Mouse (Mus musculus): ENCODE data around the gene Klhdc2. TPM values are rescaled to one million over a fixed set of nuclear protein-coding genes. Genes with fewer than 3 reads are reported as not detected.

Gene Klhdc2
- total RNA-seq (2021) = 100 to 1,000 TPM; 140 to 143 TPM

DNA sequence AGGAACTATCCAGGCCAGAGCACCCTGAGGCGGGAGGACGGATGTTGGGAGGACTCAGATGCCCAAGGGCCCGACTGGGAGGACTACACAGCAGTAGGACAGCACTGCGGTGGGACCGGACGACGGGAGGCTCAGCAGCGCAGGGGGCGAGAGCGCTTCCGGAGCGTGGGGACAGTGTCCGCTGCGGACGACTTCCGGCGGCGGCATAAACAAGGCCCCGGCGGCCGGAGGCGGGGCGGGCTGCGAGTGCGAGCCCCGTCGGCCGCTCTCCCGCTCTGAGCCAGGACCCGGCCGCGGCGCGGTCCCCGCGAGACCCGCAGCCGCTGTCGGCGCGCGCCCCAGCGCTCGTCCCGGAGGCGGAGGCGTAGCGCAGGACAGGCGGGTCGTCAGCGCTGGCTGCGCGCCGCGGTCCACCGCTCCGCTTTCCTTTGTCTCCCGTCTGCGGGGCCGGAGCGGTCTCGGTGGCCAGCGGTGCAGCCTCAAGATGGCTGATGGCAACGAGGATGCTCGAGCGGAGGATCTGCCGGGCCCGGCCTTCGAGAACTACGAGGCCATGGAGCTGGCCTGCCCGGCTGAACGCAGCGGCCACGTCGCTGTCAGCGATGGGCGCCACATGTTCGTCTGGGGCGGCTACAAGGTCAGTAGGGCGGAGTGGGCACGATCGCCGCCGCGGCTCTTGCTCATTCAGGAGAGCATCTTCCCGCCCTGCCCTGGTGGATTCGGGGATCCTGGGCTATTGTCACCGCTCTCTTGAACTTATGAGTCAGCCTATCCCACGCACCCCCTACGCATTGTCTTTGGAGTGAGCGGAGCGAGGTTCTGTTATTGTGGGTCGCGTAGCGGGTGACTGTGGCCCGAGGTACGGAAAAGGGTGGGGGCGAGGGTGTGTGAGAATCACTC lies at the start of gene Klhdc2:
Klhdc2 (plus strand) TSS at position 171 of the 900 bp plus-strand sequence.
- intact Hi-C loops (cut with DNase I) = loop anchor here (5.0 kb wide), 2 partner anchors 84 to 99 kb away; partner anchors contain the start of genes Dnaaf2 and Gm49383
- peak; percentile 90 to 96 for DNase-seq (ENCODE audit: extremely low spot score in 1 of 2, low spot score in 2 of 2)

DNA sequence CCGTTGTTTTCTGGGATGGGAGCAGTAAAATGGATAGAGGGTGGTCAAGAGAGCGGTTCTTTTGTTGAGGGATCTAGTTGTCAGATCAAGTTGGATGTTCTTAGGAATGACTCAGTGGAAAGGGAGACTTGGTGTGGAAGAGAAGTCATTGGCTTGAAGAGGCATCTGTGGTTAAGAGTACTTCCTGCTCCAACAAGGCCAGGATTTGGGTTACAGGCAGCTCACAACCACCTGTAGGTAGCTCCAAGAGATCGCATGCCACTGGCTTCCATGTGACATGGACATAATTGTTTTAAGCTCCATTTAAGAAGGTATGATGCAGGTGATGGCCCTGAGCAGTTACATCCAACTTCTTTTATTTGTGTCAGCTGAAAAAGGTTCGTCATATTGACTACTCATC lies 46.7 kb upstream of the Klhdc2 start:
- intact Hi-C loops (cut with DNase I) = no loop called here
- no peak for DNase-seq (ENCODE audit: extremely low spot score in 1 of 2, low spot score in 2 of 2)

DNA sequence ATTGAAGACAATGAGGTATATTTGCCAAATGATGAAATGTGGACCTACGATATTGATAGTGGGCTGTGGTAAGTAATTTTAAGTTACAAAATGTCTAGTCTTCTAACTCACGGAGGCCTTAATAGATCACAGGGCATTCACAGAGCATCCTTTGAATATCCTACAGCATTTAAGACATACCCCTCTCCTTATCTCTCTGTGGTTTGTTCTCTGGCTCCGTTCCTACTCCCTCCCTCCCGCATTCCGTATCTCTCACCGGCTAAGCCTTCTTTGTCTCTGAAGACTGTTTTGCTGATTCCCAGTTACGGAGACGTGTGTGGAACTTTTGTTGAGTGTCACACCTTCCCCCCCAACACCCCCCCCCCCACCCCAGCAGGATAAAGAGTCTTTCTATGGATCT lies 45.7 kb upstream of the Klhdc2 start:
- DNase-seq (ENCODE audit: extremely low spot score in 1 of 2, low spot score in 2 of 2) = no peak
- intact Hi-C loops (cut with DNase I) = no loop called here

DNA sequence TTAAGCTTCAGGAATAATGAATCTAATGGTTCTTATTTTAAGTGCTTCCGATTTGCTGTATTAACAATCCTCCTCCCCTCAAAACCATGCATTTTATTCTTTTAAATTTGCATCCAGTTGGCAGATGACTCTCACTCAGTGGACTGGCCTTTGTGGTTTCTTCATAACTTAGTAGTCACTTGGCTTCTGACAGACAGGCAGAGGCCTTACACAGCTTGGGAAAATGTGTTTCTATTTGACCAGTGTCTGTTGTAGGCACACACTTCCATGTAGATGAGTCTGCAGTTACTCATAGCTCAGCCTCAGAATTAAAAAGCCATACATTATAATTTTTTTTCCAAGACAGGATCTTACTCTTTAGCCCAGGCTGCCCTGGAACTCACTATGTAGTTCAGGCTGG lies 42.7 kb upstream of the Klhdc2 start:
- intact Hi-C loops (cut with DNase I) = no loop called here
- no peak for DNase-seq (ENCODE audit: extremely low spot score in 1 of 2, low spot score in 2 of 2)

DNA sequence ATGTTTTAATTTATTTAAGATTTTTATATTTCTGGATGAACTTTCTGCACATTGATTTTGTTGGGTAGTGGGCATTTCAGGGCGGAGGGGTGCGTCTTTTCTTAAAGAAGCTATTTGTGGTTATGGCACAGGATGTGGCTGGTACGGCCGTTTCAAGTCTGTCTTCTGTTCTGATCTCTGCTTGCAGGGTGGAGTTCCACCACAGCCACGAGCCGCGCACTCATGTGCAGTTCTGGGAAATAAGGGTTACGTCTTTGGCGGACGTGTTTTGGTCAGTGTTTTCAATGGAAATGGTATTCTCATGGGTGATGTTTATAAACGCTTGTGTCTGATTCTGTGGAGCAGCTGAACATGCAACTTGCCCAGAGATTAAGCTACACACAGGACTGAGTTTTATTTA lies 38.6 kb upstream of the Klhdc2 start:
- intact Hi-C loops (cut with DNase I) = no loop called here
- no peak for DNase-seq (ENCODE audit: extremely low spot score in 1 of 2, low spot score in 2 of 2)

DNA sequence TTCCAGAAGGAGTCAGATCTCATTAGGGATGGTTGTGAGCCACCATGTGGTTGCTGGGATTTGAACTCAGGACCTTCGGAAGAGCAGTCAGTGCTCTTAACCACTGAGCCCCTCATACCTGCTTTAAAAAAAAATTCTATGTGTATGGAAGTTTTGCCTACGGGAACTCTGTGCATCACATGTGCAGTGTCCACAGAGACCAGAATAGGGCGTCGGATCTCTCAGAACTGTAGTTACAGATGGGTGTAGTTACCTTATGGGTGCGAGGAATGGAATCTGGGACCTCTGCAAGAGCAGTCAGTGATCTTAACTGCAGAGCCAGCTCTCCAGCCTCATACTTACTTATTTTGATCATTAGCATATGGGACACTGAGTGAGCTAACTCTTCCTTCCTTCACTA lies 34.2 kb upstream of the Klhdc2 start:
- intact Hi-C loops (cut with DNase I) = no loop called here

DNA sequence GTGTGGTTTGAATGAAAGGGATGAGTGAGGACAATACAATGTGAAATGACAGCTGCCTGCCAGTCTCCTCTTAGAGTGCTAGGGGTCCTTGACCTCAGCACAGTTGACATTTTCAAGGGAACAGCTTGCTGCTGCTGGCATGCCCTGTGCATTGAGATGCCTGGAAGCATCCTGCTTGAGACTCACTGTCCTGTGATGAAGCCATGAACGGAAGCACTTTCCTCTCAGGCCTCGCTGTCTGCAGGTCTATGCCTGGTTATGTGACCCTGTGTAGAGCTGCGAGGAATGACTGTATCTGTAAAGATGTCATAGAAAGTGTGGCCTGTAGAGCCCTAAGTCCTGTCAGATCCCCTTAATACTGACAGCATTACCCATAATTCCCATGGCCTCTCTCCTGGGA lies 31.4 kb upstream of the Klhdc2 start:
- no peak for DNase-seq (ENCODE audit: extremely low spot score in 1 of 2, low spot score in 2 of 2)
- intact Hi-C loops (cut with DNase I) = no loop called here

More for the DNA sequence above, 34.2 kb upstream of the Klhdc2 start:
- DNase-seq (ENCODE audit: extremely low spot score in 1 of 2, low spot score in 2 of 2) = no peak

DNA sequence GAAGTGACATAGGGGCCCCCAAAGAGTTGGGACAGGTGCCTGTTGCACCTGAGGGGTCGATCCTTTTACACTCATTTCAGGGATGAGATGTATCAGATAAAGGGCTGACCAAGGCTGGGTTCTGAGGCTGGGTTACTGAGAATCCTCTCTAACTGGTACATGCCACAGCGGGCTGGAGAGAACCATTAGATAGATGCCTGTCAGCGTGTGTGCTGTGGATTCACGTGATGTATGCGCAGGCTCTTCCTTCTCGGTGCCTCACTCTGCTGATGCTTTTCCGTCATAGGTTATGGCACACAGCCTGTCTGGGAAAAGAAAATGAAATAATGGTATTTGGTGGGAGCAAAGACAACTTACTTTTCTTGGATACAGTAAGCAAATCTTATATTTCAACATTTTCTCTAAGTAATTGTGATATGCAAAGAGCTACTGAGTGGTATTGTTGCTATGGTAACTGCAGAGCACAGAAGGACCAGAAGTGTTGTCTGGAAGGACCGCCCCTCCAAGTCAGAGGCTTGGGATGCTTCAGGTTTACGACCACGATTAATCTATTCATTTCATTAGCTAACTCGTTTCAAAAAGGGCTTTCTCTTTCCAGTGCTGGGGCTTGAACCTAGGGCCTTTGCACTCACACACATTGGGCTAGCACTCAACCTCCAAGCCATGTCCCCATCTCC lies 28.4 kb upstream of the Klhdc2 start:
- peak in 1 of 2 experiments; percentile 14 for DNase-seq (ENCODE audit: extremely low spot score in 1 of 2, low spot score in 2 of 2)
- intact Hi-C loops (cut with DNase I) = no loop called here

DNA sequence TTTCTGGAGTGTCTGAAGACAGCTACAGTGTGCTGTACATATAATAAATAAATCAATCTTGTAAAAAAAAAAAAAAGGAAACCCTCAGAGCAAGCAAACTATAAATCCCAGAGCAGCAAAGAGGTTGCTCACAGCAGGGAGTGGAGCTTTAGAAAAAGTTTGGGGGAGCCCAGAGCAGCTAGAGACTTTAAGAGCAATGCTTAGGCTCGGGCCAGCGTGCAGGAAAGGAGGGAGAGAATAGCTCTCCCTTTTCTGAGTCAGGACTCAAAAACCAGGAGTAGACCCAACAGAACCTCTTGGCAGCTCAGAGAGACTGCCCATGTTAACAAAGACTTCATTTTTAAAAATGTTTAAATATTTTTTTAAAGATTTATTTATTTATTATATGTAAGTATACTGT lies 27.5 kb upstream of the Klhdc2 start:
- intact Hi-C loops (cut with DNase I) = no loop called here
- DNase-seq (ENCODE audit: extremely low spot score in 1 of 2, low spot score in 2 of 2) = no peak

DNA sequence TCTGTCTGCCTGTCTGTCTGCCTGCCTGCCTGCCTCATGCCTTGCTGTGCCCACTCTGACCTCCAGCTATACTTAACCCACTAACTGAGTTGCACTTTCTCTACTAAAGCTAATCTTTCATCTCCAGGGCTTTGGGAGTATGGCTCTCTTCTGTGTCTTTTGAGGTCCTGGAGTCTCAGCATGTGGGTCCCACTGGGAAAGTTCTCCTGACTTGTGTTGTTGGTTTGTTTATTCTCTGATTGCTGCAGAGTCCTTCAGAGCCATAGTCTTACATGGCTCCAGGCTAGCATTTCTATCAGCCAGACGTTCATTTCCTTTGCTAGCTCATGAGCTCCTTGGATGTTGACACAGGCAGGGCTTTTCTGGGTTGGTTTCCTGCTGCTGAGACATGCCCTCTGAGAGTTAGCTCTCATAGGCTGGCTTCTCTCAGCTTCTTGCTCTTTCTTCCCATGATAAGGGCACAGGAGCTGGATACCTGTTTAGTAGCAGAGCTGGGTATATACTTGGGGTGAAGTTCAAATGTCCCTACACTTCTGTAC lies 16.5 kb upstream of the Klhdc2 start:
- intact Hi-C loops (cut with DNase I) = loop anchor here (5.0 kb wide), 1 partner anchor 63 kb away; no protein-coding TSS in a partner anchor
- DNase-seq (ENCODE audit: extremely low spot score in 1 of 2, low spot score in 2 of 2) = no peak

DNA sequence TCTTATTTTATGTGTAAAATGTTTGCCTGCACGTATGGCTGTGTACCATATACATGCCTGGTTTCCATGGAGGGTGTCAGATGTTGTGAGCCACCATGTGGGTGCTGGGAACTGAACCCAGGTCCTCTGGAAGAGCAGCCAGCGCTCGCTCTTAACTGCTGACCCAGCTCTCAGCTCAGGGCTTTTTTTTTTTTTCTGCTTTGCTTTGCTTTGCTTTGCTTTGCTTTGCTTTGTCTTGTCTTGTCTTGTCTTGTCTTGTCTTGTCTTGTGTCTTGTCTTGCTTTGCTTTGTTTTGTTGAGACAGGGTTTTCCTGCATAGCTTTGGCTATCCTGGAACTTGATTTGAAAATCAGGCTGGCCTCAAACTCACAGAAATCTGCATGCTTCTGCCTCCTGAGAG lies 15.6 kb upstream of the Klhdc2 start:
- intact Hi-C loops (cut with DNase I) = loop anchor here (5.0 kb wide), 1 partner anchor 64 kb away; no protein-coding TSS in a partner anchor
- DNase-seq (ENCODE audit: extremely low spot score in 1 of 2, low spot score in 2 of 2) = no peak

DNA sequence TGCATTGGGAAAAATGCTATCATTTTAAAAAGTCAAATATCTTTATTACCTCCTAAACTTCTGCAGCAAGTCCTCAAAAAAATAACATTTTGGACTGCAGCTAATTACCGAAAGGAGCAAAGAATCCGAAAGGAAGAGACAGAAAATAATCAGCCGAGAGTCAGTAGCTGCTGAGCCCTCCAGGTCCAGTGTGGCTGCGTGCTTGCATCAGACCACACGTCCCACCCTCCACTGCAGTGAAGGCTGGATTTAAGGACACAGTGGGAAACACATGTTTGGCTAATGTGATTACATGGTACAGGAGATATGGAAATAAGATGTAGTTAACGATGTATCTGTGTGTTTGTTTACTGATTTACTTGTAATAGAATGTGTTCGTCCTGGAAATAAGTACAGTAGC lies 13.3 kb upstream of the Klhdc2 start:
- intact Hi-C loops (cut with DNase I) = loop anchor here (5.0 kb wide), 1 partner anchor 66 kb away; no protein-coding TSS in a partner anchor
- no peak for DNase-seq (ENCODE audit: extremely low spot score in 1 of 2, low spot score in 2 of 2)

DNA sequence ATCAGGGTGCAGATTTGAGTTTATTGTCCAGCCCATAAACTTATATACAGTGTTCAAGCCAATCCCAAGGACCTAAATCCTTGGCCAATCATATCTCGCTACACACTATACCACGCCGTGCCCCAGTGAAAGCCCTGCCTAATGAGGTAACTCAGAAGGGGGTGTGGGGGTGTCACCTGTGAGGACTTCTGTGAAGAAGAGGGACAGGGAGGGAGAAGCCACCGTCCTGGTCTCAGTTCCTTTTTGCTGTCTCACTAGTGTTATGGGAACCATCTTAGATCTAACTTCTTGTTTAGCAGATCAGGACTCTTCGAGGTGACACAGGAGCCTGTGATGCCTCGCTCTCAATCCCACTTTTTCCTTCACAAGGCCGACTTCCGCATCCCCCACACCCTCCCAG lies 8.9 kb upstream of the Klhdc2 start:
- no peak for DNase-seq (ENCODE audit: extremely low spot score in 1 of 2, low spot score in 2 of 2)
- intact Hi-C loops (cut with DNase I) = no loop called here

DNA sequence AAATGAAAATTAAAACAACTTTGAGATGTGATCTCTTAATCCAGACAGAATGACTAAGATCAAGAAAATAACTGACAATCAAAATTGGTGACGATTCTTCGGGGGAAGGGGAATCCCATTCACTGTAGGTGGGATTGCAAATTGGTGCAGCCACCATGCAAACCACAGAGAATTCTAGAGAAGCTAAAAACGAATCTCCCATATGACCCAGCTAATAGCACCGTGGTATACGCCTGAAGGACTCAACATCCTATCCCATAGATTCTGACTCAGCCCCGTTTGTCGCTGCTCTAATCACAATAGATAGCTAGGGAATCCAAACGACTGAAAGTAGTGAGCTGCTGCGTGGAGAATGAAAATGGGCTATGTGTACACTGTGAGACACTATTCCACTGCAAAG lies 7.8 kb upstream of the Klhdc2 start:
- intact Hi-C loops (cut with DNase I) = no loop called here
- DNase-seq (ENCODE audit: extremely low spot score in 1 of 2, low spot score in 2 of 2) = no peak

DNA sequence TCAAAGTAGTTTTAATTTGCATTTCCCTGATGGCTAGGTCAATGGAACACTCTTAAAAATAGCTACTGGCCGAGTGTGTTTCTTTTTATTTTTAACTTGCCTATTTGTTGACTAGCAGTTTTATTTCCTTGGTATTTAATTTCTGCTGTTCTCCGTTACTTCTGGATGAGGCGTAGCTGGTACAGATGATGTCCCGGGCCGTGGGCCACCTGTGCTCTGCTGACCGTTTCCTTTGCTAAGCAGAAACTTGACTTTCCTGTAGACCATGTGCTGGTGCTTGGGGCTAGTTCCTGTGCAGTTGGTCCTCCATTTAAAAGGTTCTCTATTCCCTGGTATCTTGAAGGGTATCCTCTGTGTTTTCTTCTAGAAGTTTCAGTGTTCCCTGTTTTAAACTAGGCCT lies 4.1 kb upstream of the Klhdc2 start:
- DNase-seq (ENCODE audit: extremely low spot score in 1 of 2, low spot score in 2 of 2) = no peak
- intact Hi-C loops (cut with DNase I) = no loop called here

DNA sequence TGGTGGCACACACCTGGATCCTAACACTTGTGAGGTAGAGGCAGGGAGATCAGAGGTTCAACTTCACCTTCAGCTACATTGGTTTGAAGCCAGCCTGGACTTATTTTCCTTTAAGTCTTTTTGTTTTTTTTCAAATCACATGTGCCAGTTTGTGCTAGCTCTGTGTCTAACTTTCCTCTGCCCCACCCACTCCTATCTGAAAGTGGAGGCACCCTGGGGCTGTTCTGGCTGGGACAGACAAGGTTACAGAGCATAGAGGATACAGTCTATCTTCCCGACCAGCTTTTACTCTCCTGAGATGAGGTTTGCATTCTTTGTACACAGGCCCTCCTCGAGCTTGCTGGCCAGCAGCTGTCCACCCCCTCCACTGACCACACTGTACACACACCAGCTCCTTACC lies 2.7 kb upstream of the Klhdc2 start:
- no peak for DNase-seq (ENCODE audit: extremely low spot score in 1 of 2, low spot score in 2 of 2)
- intact Hi-C loops (cut with DNase I) = no loop called here

DNA sequence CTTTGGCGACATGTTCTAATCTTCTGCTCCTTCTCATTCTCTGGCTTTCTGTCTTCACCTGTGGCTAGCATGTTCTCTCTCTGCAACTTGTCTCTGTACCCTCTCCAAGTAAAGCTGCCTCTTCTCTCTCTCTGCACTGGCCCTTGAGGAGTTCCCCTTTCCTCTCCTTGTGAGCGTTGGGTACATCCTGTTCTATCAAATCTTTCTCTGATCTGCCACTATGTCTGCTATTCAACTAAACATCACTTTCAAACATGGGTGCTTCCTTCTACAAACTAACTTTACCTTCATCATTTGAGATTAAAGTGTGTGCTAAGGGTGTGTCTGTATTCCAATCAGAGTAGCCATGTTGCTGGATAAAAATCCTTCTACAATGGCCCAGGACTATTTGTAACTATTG lies 1.5 kb upstream of the Klhdc2 start:
- no peak for DNase-seq (ENCODE audit: extremely low spot score in 1 of 2, low spot score in 2 of 2)
- intact Hi-C loops (cut with DNase I) = loop anchor here (5.0 kb wide), 2 partner anchors 83 to 98 kb away; partner anchors contain the start of genes Dnaaf2 and Gm49383

DNA sequence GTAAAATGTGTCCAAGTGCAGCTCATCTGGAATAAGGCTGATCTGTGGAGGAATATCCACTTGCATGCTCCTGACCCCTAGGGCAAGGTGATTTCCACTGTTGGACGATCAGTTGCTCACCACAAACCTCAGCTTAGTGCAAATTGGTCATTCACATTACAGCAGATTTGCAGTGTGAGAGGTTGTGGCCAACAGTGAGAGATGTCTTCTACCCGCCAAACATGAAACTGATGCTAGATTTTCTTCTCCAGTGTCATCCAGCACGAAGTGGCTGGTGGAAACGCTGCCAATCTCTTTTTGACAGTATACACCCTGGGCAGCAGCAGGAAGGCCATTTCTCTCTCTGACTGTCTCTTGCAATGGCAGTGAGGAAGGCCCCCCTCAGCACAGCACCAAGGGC lies 830 bp upstream of the Klhdc2 start:
- no peak for DNase-seq (ENCODE audit: extremely low spot score in 1 of 2, low spot score in 2 of 2)
- intact Hi-C loops (cut with DNase I) = loop anchor here (5.0 kb wide), 2 partner anchors 83 to 98 kb away; partner anchors contain the start of genes Dnaaf2 and Gm49383

DNA sequence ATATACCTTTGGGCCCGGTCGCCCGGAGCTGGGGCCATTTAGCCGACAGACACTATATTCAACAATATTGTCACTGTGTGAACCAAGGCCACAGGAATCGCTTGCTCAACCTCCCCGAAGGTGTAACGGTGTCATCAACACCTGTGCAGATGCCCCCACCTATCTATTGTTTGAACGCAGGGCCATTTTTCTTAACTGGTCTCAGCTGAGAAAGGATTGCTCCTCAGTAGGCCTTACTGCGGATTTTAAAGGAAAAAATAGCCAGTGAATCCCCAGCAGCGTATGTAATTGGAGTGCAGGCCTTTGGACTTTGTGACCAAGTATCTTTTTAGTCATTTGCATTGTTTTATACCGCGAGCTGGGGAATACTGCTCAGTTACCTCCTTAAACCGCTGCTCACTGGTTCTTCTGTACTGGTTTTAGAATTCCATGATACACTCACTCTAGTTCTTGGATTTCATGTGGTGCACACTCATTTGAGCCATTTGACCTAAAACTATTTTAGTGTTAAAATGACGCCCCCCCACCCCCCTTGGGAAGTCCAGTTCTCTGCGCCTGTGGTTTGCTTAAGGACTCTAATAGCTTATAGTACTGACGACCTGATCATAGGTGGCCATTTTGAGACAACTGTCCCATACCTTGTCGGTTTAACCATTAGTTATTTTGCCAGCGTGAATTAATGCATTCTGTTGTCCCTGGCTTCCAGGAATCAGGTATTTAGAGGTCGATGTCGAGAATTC lies 1.1 kb downstream of the Klhdc2 start:
- no peak for DNase-seq (ENCODE audit: extremely low spot score in 1 of 2, low spot score in 2 of 2)
- intact Hi-C loops (cut with DNase I) = loop anchor here (5.0 kb wide), 2 partner anchors 85 to 100 kb away; partner anchors contain the start of genes Dnaaf2 and Gm49383
